Mouse (Mus musculus) lung, adult 18-20 months (tissue): Measurements from ENCODE around the gene Adamts18.
"Not testable (repeated sequence)": the region's sequence is repeated elsewhere in the genome, so short reads cannot be mapped to it uniquely, and the experiment has no call there.

ENCODE experiments used
- DNase-seq, 2 experiments: peaks; one replicate each; pipeline ENCODE4 v3.0.0; 2022; ENCODE audit warnings: mixed read lengths in 2 of 2

Adamts18 gene

GRCm38 (mm10) chr8:113837570-113837915 lies 11.0 kb downstream of the Adamts18 start:
- DNase-seq: no peak

GRCm38 (mm10) chr8:113836892-113837569 lies 11.5 kb downstream of the Adamts18 start:
- DNase-seq: no peak

GRCm38 (mm10) chr8:113833644-113834043 lies 14.9 kb downstream of the Adamts18 start:
- DNase-seq: no peak

GRCm38 (mm10) chr8:113827270-113827669 lies 21.3 kb downstream of the Adamts18 start:
- no peak for DNase-seq

- DNase-seq: no peak
Observed at GRCm38 (mm10) chr8:113820983-113821587, 27.5 kb downstream of the Adamts18 start.

- DNase-seq: no peak
Observed at GRCm38 (mm10) chr8:113813966-113814365, 34.6 kb downstream of the Adamts18 start.

GRCm38 (mm10) chr8:113811521-113811920 lies 37.0 kb downstream of the Adamts18 start:
- no peak for DNase-seq

- DNase-seq: no peak
Observed at GRCm38 (mm10) chr8:113809929-113810328, 38.6 kb downstream of the Adamts18 start.

GRCm38 (mm10) chr8:113803830-113804611 lies 44.5 kb downstream of the Adamts18 start:
- DNase-seq: no peak

GRCm38 (mm10) chr8:113801551-113801950 lies 47.0 kb downstream of the Adamts18 start:
- DNase-seq: no peak

GRCm38 (mm10) chr8:113800556-113800955 lies 48.0 kb downstream of the Adamts18 start:
- DNase-seq: not testable (repeated sequence)

- no peak for DNase-seq
Observed at GRCm38 (mm10) chr8:113799550-113799949, 49.0 kb downstream of the Adamts18 start.

- DNase-seq: peak; percentile 5 to 10
Observed at GRCm38 (mm10) chr8:113791856-113792255, 56.7 kb downstream of the Adamts18 start.

GRCm38 (mm10) chr8:113791061-113791460 lies 57.5 kb downstream of the Adamts18 start:
- DNase-seq: no peak

GRCm38 (mm10) chr8:113783711-113784110 lies 64.8 kb downstream of the Adamts18 start:
- DNase-seq: no peak

- no peak for DNase-seq
Observed at GRCm38 (mm10) chr8:113781554-113781953, 67.0 kb downstream of the Adamts18 start.

GRCm38 (mm10) chr8:113775361-113775760 lies 73.2 kb downstream of the Adamts18 start:
- no peak for DNase-seq

- DNase-seq: no peak
Observed at GRCm38 (mm10) chr8:113768861-113769410, 79.6 kb downstream of the Adamts18 start.

GRCm38 (mm10) chr8:113765121-113765520 lies 83.4 kb downstream of the Adamts18 start:
- DNase-seq: no peak

GRCm38 (mm10) chr8:113763592-113764355 lies 84.8 kb downstream of the Adamts18 start:
- DNase-seq: no peak

- no peak for DNase-seq
Observed at GRCm38 (mm10) chr8:113762101-113762500, 86.4 kb downstream of the Adamts18 start.

GRCm38 (mm10) chr8:113755866-113756265 lies 92.7 kb downstream of the Adamts18 start:
- no peak for DNase-seq

- DNase-seq: no peak
Observed at GRCm38 (mm10) chr8:113753153-113753552, 95.4 kb downstream of the Adamts18 start.
